Mouse (Mus musculus): ENCODE measurements around the gene Mcts2. TPM values are rescaled to one million over a fixed set of nuclear protein-coding genes. Genes with fewer than 3 reads are reported as not detected.
A peak's percentile ranks its signal among the peaks of the same experiment; 100 is the strongest.

Gene Mcts2
- polyA plus RNA-seq, 1 experiment from 2014 or later = 19.4 TPM

DNA sequence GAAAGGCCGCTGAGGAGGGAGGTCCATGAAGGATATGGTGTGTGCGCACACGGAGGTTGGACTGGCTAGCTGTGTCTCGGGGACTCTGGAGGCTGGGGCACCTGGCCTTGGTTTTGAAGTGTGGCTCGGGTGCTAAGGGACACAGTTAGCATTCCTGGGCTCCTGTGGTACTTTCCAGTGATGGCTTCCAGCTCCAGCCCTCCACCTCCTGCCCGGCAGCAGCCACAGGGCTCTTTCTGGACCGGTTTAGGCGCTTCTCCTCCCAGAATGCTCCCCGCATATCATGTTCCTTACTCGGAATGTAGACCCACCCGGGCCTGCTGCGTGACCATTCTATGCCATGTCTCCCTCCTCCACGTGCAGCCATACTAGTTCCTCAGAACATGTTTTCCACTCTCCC, 6.9 kb downstream of the Mcts2 start:
- H3K27ac ChIP-seq (ENCODE audit: low read length) = peak overlapping the region; percentile 70
- no peak for ATAC-seq

DNA sequence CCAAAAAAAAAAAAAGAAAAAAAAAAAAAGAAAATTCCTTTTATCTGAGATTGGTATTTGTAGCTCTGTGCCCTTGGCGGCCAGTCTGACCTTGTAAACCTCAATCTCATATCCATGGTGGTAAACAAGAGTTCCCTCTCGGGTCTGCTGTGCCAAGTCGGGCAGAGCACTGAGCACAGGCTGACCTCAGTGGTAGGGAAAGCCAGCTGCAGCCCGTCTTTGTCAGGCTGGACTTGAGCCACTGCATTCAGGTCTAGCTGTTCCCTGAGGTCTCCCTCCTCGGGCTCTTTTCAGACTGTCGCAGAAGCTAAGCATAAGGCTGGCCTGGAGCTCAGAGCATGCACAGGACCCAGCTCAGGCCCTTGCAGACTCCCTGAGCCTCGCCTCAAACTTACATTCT, 7.9 kb downstream of the Mcts2 start:
- no peaks in the 10 kb centered on the region for H3K9me3 ChIP-seq (ENCODE audit: low read length)
- peaks cover 10% of the 10 kb centered on the region; the same call in 1 of the 2 replicates for H3K4me1 ChIP-seq (ENCODE audit: insufficient read depth, low read depth, low read length)
- TF ChIP-seq CTCF (IDR thresholded peaks at IDR 0.05) (no peak), EP300 (IDR thresholded peaks at IDR 0.05) (peak; percentile 51)
- no peak overlapping the region for H3K9ac ChIP-seq (replicated peaks; ENCODE audit: low read depth)
- no peaks in the 10 kb centered on the region for H3K27me3 ChIP-seq (replicated peaks; ENCODE audit: insufficient read depth, low read length)
- peak; percentile 87 for DNase-seq (ENCODE audit: low spot score)
- no peak overlapping the region for H3K4me2 ChIP-seq (replicated peaks; ENCODE audit: low read depth, low read length)
- H3K27ac ChIP-seq (ENCODE audit: low read length) = peak overlapping the region; percentile 68
- H3K4me3 ChIP-seq (ENCODE audit: low read depth, low read length) = no peak overlapping the region
- 48% methylated on average over 7 of the region's 7 CpGs for WGBS
- ATAC-seq = peak; percentile 79
- H3K36me3 ChIP-seq (ENCODE audit: insufficient read depth, low read length) = peaks cover 8% of the 10 kb centered on the region; the same call in 1 of the 2 replicates

More for the DNA sequence above, 6.9 kb downstream of the Mcts2 start:
- Histone ChIP-seq H3K9ac (replicated peaks; ENCODE audit: low read depth) (no peak overlapping the region; the same call in 1 of the 2 replicates), H3K4me1 (ENCODE audit: insufficient read depth, low read depth, low read length) (peaks cover 10% of the 10 kb centered on the region; the same call in 1 of the 2 replicates), H3K4me3 (ENCODE audit: low read depth, low read length) (no peak overlapping the region), H3K9me3 (ENCODE audit: low read length) (no peaks in the 10 kb centered on the region), H3K4me2 (replicated peaks; ENCODE audit: low read depth, low read length) (no peak overlapping the region; the same call in 1 of the 2 replicates), H3K27me3 (replicated peaks; ENCODE audit: insufficient read depth, low read length) (no peaks in the 10 kb centered on the region), H3K36me3 (ENCODE audit: insufficient read depth, low read length) (peaks cover 10% of the 10 kb centered on the region; the same call in 1 of the 2 replicates)
- DNase-seq (ENCODE audit: low spot score) = no peak
- 85% methylated on average over 13 of the region's 13 CpGs for WGBS
- TF ChIP-seq EP300 (IDR thresholded peaks at IDR 0.05) = no peak
- no peak for TF ChIP-seq CTCF (IDR thresholded peaks at IDR 0.05)

DNA sequence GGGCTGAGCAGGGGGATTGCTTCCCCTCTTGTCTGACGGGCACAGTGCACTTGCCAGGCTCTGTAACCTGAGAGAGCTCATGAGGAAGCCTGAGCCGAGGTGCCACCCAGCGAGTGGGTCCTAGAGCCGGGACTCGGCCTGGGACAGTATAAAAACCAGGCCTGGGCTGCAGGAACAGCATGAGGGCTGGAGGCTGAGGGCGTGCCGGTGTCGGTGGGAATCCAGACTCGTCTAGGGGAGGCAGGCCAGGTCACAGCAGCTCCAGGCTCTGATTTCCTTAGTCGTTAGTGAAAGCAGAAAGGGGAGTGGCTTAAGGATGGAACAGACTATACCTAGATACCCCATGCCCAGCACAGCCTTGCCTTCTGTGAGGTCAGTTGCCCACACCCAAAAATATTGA, 9.2 kb downstream of the Mcts2 start:
- H3K4me2 ChIP-seq (replicated peaks; ENCODE audit: low read depth, low read length) = no peak overlapping the region
- DNase-seq (ENCODE audit: low spot score) (no peak), ATAC-seq (no peak)
- WGBS = 74% methylated on average over 10 of the region's 10 CpGs
- peak overlapping the region; percentile 63 for H3K9ac ChIP-seq (replicated peaks; ENCODE audit: low read depth)
- H3K27ac ChIP-seq (ENCODE audit: low read length) = peak overlapping the region; percentile 82
- no peaks in the 10 kb centered on the region for H3K27me3 ChIP-seq (replicated peaks; ENCODE audit: insufficient read depth, low read length)
- no peak overlapping the region for H3K4me3 ChIP-seq (ENCODE audit: low read depth, low read length)
- TF ChIP-seq CTCF (IDR thresholded peaks at IDR 0.05) (no peak), EP300 (IDR thresholded peaks at IDR 0.05) (no peak)
- peaks cover 10% of the 10 kb centered on the region; the same call in 1 of the 2 replicates for H3K4me1 ChIP-seq (ENCODE audit: insufficient read depth, low read depth, low read length)
- H3K9me3 ChIP-seq (ENCODE audit: low read length) = no peaks in the 10 kb centered on the region
- H3K36me3 ChIP-seq (ENCODE audit: insufficient read depth, low read length) = peaks cover 19% of the 10 kb centered on the region

- Histone ChIP-seq H3K4me2 (replicated peaks; ENCODE audit: low read depth, low read length) (no peak overlapping the region), H3K4me1 (ENCODE audit: insufficient read depth, low read depth, low read length) (peaks cover 10% of the 10 kb centered on the region; the same call in 1 of the 2 replicates), H3K36me3 (ENCODE audit: insufficient read depth, low read length) (peaks cover 24% of the 10 kb centered on the region), H3K9ac (replicated peaks; ENCODE audit: low read depth) (peak overlapping the region; percentile 63), H3K27me3 (replicated peaks; ENCODE audit: insufficient read depth, low read length) (no peaks in the 10 kb centered on the region), H3K9me3 (ENCODE audit: low read length) (no peaks in the 10 kb centered on the region), H3K4me3 (ENCODE audit: low read depth, low read length) (no peak overlapping the region), H3K27ac (ENCODE audit: low read length) (peak overlapping the region; percentile 82)
- DNase-seq (ENCODE audit: low spot score) (peak; percentile 94), ATAC-seq (peak; percentile 79)
- peak; percentile 75 for TF ChIP-seq EP300 (IDR thresholded peaks at IDR 0.05)
- TF ChIP-seq CTCF (IDR thresholded peaks at IDR 0.05) = peak; percentile 97
- WGBS = 35% methylated on average over 20 of the region's 20 CpGs
Observed at GRCm38 (mm10) chr2:152696476-152697164, 9.8 kb downstream of the Mcts2 start.

DNA sequence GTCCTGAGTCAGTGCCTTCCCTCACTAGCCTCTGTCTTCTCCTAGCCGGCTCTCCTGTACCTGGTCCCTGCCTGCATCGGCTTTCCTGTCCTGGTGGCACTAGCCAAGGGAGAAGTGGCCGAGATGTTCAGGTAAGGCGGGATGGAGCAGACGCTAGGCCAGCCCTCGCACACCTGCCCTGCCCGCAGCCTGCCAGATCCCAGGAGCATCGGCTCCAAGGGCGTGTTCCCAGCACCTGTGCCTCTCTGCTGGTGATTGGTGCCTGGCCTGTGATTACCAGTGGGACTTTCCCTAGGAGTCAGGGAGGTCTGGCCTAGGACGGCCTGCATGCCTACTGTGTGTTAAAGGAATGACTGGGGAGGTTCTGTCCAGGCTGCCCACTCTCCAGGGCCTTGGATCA, 13.3 kb downstream of the Mcts2 start:
- WGBS = 90% methylated on average over 10 of the region's 10 CpGs

DNA sequence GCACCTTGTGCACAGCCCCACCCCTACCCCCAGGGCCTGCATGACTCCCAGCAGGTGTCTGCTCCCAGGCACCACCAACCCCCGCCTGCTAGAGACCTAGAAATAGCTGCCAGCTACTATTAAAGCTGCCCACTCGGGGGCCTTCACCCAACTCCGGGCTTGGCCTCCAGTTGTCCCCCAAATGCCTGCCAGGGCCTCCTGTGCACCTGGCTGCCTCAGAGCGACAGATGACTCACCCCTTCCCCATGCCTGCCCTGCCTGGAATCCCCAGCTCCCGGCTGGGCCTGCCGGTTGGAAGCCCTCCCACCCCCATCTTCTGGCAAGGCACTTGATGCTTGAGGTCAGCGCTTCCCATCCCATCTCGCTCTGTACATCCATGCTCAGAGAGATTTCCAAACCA, 13.9 kb downstream of the Mcts2 start:
- 97% methylated on average over 8 of the region's 8 CpGs for WGBS
- TF ChIP-seq CTCF (IDR thresholded peaks at IDR 0.05) (no peak), EP300 (IDR thresholded peaks at IDR 0.05) (no peak)
- Histone ChIP-seq H3K4me2 (replicated peaks; ENCODE audit: low read depth, low read length) (no peak overlapping the region), H3K36me3 (ENCODE audit: insufficient read depth, low read length) (peaks cover 37% of the 10 kb centered on the region), H3K9ac (replicated peaks; ENCODE audit: low read depth) (no peak overlapping the region), H3K27ac (ENCODE audit: low read length) (no peak overlapping the region), H3K4me1 (ENCODE audit: insufficient read depth, low read depth, low read length) (peaks cover 9% of the 10 kb centered on the region), H3K4me3 (ENCODE audit: low read depth, low read length) (no peak overlapping the region), H3K9me3 (ENCODE audit: low read length) (no peaks in the 10 kb centered on the region), H3K27me3 (replicated peaks; ENCODE audit: insufficient read depth, low read length) (no peaks in the 10 kb centered on the region)
- no peak for DNase-seq (ENCODE audit: low spot score)
- ATAC-seq = no peak

More for the DNA sequence above, 13.3 kb downstream of the Mcts2 start:
- no peaks in the 10 kb centered on the region for H3K9me3 ChIP-seq (ENCODE audit: low read length)
- peaks cover 39% of the 10 kb centered on the region for H3K36me3 ChIP-seq (ENCODE audit: insufficient read depth, low read length)
- TF ChIP-seq EP300 (IDR thresholded peaks at IDR 0.05) (no peak), CTCF (IDR thresholded peaks at IDR 0.05) (no peak)
- DNase-seq (ENCODE audit: low spot score) = no peak
- no peak overlapping the region for H3K27ac ChIP-seq (ENCODE audit: low read length)
- no peaks in the 10 kb centered on the region for H3K27me3 ChIP-seq (replicated peaks; ENCODE audit: insufficient read depth, low read length)
- no peak overlapping the region for H3K4me3 ChIP-seq (ENCODE audit: low read depth, low read length)
- H3K9ac ChIP-seq (replicated peaks; ENCODE audit: low read depth) = no peak overlapping the region
- no peak for ATAC-seq
- no peak overlapping the region for H3K4me2 ChIP-seq (replicated peaks; ENCODE audit: low read depth, low read length)
- H3K4me1 ChIP-seq (ENCODE audit: insufficient read depth, low read depth, low read length) = peaks cover 5% of the 10 kb centered on the region; the same call in 1 of the 2 replicates
